Mouse (Mus musculus): ENCODE data around the gene Slc25a44. TPM values are rescaled to one million over a fixed set of nuclear protein-coding genes. Genes with fewer than 3 reads are reported as not detected.
A peak's percentile ranks its signal among the peaks of the same experiment; 100 is the strongest.
"Not testable (repeated sequence)": the region's sequence is repeated elsewhere in the genome, so short reads cannot be mapped to it uniquely, and the experiment has no call there.

The Slc25a44 gene
- total RNA-seq, 2 experiments from 2014 or later: 13.1 to 13.8 TPM

DNA sequence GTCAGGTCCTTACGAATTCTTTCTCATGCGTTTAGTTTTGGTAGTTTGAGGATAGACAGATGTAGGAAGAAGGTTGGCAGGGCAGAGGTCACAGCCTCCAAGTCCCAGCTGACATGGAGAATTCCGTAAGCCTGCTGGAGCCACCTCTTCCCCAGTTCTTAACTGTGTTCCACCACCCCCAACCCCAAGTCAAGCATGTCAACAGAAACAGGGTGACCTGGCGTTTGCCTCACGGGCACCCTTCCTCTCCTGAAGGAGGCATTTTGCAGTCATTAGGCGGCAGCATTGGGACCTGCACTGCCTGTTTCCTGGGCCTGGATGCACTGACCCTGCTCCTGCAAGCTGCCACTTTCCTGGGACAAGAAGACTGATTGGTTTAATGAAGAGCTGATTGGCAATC, 6.9 kb downstream of the Slc25a44 start:
- no peak for ATAC-seq (replicated peaks; ENCODE audit: poor library complexity, severe bottlenecking)

DNA sequence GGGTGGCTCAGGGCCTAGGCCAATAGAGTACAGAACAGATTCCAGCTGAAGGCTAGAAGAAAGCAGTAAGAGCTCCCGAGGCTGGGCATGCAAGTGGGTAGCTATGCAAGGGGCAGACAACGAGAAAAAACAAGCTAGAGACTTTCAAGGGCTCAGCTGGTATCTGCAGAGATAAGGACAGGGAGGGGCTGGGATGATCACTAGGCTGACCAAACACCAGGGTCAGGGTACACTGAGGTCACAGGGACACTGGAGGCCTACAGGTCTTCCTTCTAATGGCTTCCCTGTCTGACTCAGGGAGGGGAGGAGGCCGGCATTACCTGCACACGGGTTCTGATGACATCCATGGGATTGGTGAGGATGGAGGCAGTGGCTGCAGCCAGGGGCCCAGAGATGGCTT, 9.3 kb downstream of the Slc25a44 start:
- no peak for ATAC-seq (replicated peaks; ENCODE audit: poor library complexity, severe bottlenecking)

DNA sequence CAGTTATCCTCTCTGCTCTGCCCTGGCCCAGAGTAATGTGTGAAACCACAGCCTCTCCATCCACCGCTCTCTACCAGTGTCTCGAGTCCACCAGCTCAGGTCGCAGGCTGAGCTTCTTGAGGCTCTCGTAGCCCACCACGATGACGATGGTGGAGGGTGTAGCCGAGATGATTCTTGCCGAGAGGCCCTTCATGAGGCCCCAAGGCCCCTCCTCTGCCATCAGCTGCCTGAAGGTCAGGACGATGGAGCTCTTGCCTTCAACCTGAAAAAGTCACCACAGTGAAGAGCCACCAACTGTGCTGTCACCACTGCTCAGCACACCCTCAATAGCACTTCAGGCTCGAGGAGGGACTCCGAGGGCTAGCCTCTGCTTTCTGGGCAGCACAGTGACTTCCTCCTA, 12.3 kb downstream of the Slc25a44 start:
- ATAC-seq (replicated peaks; ENCODE audit: poor library complexity, severe bottlenecking): no peak

DNA sequence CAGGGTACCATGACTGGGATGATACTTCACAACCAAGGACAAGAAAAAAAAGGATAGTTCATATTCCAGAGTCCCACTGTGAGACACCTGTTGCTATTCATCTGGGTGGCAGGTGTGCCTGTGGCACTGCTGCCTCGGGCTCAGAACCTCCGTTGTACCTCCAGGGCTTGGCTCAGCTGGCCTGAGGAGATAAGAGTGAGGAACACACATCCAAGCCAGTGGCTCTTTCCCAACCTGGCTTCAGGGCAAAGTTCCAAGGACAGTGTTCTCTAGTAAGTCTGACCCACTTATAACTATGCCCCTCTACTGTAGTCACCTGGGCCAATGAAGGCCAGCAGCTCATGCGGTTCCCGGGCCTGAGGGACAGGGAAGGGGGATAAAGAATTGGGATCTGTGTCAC, 13.3 kb downstream of the Slc25a44 start:
- no peak for ATAC-seq (replicated peaks; ENCODE audit: poor library complexity, severe bottlenecking)

DNA sequence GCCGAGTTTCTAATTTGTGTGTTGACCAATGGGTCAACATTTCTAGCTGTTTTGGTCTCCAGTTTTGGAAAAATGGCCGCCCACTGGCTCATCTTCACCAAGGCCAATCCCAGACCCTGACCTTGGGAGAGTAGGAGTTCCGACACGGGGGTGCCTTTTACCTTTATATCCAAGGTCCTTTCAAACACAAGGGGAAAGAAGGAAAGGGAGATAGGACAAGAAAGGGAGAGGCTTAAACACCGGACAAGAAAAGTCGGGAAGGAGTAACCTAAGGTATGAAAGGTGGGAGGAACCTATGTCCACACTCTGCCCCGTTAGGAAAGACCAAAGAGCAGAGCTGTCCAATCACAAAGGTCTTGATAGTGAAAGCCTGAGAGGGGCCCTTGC, 14.3 kb downstream of the Slc25a44 start:
- ATAC-seq (replicated peaks; ENCODE audit: poor library complexity, severe bottlenecking): no peak

DNA sequence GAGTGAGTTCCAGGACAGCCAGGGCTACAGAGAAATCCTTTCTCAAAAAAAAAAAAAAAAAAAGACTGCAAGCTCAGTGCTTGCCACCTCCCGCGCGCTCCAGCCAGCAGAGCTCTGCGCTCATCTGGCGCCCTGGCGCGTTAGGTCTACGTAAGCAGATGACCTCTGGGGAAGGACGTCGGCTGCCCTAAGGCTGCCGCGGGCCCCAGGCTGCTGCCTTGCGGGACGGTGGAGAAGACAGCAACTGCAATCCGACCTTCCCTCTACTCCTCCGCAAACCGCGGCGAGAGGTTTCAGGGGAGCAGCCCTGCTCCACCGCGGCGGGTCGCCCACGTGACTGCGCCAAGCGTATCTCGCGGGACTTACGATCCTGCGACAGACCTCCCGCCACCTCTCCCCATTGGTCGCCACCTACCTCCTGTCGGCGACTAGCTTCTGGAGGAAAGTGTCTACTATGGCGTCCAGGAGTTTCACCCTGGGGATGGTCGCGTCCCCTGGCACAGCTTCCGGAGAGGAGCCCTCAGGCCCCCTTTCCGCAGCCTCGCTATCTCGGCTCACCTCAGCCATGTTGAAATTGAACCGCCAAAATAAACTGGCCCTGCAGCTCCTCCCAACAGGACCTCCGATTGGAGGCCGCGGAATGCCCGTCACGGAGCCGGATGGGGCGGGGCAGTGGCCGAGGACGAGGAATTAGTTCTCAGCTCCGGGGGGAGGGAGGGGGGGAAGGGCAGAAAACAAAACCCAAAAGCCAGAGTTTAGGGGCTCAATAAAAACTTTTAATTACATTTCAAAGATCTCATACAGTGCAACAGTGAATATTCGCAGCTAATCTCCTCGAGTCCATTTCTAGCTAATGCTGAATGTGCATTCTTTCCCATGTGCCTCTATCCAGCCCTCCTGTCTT, 14.9 kb downstream of the Slc25a44 start, which contains the start of gene Pmf1:
Gene Pmf1, minus strand, starts transcription at position 591 of the 904 bp plus-strand sequence.
- ATAC-seq (replicated peaks; ENCODE audit: poor library complexity, severe bottlenecking): peak; percentile 85

DNA sequence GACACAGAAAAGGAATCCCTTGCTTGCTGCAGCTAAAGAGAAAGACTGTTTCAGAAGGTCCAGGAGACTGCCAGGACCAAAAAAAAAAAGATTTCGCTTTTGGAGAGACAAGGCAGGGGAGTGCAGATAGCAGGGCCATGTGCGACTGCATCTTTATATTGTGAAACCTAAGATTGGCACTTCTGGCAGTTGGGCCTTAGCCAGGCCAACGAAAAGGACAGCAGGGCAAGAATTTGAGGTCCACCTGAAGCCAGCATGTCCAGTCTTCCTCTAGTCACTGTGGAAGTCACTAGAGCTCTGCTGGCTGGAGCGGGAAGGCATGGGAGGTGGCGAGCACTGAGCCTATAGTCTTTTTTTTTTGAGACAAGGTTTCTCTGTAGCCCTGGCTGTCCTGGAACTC, 16.0 kb downstream of the Slc25a44 start:
- ATAC-seq (replicated peaks; ENCODE audit: poor library complexity, severe bottlenecking): no peak

DNA sequence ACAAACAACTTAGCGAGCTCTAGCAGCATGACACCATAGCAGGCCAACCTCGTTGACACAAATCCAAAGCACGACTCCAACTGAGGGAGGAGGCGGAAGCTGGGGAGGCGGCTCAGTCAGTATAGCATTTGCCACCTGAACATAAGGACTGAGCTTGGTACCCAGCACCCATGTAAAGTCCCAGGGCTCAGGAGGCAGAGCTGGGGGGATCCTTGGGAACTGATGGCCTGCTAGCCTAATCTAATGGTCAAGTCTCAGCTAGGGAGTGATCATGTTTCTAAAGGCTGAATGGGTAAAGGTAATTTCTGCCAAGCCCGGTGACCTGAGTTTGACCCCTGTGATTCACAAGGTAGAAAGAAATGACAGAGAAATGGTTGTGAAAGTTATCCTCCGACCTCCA, 17.4 kb downstream of the Slc25a44 start:
- no peak for ATAC-seq (replicated peaks; ENCODE audit: poor library complexity, severe bottlenecking)

DNA sequence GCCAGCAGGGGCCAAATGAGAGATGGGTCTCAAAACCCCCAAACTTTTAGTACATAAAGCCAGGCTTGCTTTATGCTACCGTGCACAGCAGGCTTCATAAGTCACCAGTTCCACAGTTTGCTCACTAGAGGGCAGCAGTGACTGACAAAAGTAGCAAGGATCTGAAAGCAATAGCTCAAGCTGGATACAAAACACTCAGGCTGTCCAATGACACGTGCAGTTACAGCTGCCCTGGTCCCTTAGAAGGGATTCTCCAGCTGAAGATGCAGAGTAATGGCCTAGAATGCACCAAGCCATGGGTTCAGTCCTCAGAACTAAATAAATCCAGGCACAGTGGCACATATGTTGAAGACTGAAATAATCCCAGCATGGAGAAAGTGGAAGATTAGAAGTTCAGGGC, 17.8 kb downstream of the Slc25a44 start:
- peak; percentile 47 for ATAC-seq (replicated peaks; ENCODE audit: poor library complexity, severe bottlenecking)

DNA sequence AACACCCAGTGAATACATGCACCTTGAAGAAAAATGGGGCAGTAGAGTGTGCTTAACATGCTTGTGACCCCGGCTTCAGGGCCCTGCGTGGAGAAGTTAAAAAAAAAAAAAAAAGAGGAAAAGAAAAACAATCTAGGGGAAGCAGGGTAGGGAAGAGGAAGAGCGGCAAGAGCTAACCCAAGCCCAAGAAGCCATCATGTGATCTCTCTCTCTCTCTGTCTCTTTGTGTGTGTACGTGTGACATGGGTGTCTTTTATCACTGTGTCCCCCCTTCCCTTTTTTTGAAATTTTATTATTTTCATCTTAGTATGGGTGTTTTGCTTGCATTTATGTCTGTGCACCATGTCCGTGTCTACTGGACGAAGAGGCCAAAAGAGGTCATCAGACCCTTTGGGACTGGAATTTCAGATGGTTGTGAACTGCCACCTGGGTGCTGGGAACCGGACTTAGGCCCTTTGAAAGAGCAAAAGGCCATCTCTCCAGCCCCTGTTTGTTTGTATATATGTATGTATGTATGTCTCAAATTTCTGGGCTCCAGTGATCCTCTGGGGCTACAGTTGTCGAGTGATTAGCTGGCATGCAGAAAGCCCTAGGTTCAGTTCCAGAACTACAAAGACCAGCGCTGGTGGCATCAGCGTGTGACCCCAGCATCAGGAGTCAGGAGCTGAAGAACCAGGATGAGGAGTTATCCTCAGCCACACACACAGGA, 21.3 kb downstream of the Slc25a44 start:
- peak; percentile 69 for ATAC-seq (replicated peaks; ENCODE audit: poor library complexity, severe bottlenecking)

DNA sequence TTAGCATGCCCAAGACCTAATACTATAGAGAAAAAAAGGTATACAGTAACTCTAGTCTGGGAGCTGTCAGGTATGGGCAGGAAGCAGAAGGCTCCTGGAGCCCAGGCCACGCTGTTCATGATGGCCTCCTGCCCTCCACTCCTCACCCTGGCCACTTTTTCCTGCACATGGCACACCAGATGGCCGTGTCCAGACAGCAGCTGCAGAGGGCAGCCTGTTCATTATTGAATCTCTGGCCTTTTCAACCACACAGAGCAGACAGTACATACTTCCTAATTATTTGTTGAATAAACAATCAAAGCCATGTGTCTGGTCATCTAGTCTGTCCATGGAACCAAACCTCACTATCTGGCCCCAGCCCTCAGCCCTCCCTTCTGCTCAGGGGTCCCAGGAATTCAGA, 26.3 kb downstream of the Slc25a44 start:
- no peak for ATAC-seq (replicated peaks; ENCODE audit: poor library complexity, severe bottlenecking)

DNA sequence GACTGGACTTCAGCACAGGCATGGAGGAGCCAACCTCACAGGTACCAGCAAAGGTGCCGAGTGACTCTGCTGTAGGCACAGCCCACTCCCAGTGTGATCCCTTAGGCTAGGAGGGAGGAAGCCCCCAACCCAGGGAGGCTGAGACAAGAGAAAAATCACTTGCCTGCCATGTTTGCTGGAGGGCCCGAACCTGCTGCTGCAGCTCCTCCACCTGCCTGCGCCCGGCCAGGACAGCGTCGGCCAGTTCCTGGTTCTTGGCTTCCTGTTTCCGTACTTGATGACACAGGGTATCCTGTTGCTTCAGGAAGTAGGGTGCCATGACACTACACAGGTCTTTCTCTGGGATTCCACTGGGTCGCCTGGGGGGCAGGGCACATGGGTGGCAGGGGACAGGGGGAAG, 29.2 kb downstream of the Slc25a44 start:
- ATAC-seq (replicated peaks; ENCODE audit: poor library complexity, severe bottlenecking): peak; percentile 33; the same call in 1 of the 2 replicates

DNA sequence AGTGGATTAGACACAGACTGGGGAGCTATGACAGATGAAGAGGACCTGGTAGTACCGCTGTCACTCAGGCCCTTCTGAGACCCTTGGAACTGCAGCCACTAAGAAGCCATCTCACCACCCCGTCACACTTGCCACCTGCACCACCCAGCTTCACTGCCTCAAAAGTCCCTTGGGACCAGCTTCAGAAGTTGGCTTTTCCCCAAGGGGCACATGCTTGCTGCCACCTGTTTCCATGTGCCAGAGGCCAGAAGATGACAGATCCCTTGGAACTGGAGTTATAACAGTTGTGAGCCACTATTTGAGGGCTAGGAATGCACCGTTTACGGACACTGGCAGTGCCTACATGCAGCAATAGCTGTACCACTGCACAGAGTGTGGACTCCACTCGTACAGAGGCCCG, 29.7 kb downstream of the Slc25a44 start:
- no peak for ATAC-seq (replicated peaks; ENCODE audit: poor library complexity, severe bottlenecking)

DNA sequence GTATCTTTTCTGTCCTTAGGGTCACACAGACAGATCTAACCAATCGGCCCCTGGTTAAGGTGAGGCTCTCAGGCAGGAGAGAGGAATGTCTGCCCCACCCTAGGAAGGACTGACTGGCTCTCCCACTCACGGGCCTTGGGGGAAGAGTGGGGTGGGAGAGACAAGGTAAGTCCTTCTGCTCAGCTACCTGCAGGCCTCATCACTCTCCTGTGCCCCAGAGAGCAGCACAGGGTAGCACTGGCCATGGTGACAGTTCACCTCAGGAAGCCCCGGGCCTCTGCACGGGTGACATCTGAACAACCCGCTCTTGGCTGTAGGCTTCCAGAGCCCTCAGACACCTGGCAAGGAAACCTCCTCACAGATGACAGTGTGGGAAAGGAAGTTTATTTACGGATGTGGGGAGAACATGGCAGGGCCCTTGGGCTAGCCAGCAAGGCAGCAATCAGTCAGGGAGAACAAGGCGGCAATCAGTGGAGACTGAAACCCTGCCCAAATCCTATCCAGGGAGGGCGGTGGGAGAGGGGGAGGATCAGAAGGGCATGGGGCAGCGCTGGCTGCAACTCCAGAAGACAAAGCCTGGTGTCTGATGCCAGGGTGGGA, 31.1 kb downstream of the Slc25a44 start:
- no peak for ATAC-seq (replicated peaks; ENCODE audit: poor library complexity, severe bottlenecking)

DNA sequence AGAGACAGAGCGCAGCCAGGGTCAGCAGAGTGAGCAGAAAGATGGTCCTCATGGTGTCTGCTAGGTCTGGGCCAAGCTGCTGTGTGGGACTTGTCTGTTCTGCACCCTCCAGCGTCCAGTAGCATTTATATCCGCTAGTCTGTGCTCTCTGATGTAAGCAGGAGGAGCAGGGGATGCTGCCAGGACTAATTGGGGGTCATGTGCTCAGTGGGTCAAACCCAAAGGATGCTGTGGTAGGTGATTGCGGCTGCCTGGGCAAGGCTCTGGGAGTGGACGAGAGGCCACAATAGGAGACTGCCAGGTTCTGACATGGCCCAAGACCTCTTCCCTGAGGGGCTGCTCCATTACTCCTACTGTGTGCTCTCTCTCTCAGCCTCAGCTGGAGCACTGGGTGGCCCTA, 40.6 kb downstream of the Slc25a44 start, which contains the start of gene Bglap:
Gene Bglap, minus strand, starts transcription at position 101 of the 400 bp plus-strand sequence.
- ATAC-seq (replicated peaks; ENCODE audit: poor library complexity, severe bottlenecking): no peak

DNA sequence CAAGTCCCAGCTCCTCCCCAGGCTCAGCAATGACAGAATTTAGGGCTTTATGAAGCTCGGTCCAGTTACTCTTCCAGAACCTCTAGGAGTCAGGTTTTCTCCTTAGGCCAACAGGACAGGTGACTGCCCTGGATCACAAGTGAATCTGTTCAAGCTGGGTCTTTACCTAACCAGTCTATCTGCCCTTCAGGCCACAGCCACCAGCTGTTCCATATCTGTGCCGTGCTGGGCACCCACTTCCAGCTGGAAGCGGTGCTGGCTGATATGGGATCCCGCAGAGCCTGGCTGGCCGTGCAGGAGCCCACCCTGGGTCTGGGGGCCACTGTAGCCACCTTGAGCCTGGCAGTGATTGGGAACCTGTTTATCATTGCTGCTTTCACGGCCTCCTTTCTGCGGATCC, 42.6 kb downstream of the Slc25a44 start:
- ATAC-seq (replicated peaks; ENCODE audit: poor library complexity, severe bottlenecking): not testable (repeated sequence)

DNA sequence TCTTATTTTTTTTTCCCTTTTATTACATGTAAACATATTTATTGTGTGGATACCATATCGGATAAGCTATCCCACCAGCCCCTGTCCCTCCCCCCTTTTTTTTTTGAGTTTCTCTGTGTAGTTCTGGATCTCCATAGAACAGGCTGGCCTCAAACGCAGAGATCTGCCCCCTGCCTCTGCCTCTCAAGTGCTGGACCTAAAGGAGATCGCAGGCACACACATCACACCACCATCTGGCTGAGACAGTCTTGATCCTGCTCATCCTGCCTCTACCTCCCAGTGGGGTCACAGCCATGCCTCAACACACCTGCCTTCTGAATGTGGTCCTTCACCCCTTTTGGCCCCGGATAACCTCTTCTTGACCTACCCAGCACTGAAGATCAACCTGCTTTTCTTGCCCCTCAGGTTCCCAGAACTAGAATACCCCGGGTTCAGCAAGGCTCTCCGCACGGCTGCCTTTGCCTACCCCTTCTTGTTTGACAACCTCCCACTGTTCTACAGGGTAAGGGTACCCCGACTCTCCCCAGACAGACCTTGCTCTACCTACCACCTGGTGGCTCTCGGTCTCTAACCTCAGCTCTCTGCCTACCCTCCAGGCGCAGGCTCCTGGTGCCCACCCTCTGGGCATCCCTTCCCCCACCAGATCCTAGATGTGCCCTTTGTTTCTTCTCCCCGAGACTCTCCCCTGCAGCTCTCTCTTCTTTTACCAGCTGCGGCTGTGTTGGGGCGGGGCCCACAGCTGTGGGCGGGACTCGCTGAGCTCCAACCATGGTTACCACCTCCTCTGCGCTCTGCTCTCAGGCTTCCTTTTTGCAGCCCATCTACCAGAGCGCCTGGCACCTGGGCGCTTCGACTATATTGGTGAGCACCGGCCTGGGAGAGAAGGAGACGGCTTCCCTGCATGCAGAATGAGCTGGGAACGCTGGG, 43.3 kb downstream of the Slc25a44 start:
- peak; percentile 76 for ATAC-seq (replicated peaks; ENCODE audit: poor library complexity, severe bottlenecking)

DNA sequence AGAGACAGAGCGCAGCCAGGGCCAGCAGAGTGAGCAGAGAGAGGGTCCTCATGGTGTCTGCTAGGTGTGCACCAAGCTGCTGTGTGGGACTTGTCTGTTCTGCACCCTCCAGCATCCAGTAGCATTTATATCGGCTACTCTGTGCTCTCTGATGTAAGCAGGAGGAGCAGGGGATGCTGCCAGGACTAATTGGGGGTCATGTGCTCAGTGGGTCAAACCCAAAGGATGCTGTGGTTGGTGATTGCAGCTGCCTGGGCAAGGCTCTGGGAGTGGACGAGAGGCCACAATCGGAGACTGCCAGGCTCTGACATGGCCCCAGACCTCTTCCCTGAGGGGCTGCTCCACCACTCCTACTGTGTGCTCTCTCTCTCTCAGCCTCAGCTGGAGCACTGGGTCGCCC, 46.3 kb downstream of the Slc25a44 start, which contains the start of gene Bglap2:
Gene Bglap2, minus strand, starts transcription at position 101 of the 400 bp plus-strand sequence.
- not testable (repeated sequence) for ATAC-seq (replicated peaks; ENCODE audit: poor library complexity, severe bottlenecking)

DNA sequence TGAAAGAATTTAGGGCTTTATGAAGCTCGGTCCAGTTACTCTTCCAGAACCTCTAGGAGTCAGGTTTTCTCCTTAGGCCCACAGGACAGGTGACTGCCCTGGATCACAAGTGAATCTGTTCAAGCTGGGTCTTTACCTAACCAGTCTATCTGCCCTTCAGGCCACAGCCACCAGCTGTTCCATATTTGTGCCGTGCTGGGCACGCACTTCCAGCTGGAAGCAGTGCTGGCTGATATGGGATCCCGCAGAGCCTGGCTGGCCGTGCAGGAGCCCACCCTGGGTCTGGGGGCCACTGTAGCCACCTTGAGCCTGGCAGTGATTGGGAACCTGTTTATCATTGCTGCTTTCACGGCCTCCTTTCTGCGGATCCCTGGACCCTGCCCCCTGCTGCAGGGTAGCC, 48.3 kb downstream of the Slc25a44 start:
- ATAC-seq (replicated peaks; ENCODE audit: poor library complexity, severe bottlenecking): not testable (repeated sequence)
